Mouse (Mus musculus) urinary bladder, adult 18-20 months (tissue): ENCODE results near the gene C1qtnf1.

Experiments
- DNase-seq, 2 experiments: peaks; one replicate each; pipeline ENCODE4 v3.0.0; 2022; ENCODE audit warnings: low spot score in 2 of 2, mixed read lengths in 2 of 2

Gene C1qtnf1

GRCm38 (mm10) chr11:118410479-118410878 is 17.5 kb upstream of the C1qtnf1 start:
- DNase-seq = no peak

DNA sequence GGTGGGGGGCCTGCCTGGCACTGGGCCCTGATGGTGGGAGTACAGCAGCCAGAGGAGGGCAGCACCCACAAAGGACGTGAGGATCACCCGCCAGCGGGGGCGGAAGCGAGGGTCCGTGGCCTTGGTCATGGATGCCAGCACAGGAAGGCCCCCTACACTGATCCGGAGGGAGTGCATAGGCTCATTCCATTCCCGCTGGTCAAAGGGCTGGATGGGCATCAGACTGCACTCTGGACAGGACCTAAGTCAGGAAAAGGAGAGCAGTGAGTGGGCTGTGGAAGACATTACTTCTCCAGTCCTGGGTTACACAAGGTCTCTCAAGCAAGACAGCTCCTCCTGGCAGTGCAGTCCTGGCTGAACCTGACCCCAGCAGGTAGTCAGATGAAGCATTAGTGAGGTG is 16.7 kb upstream of the C1qtnf1 start:
- DNase-seq = no peak

DNA sequence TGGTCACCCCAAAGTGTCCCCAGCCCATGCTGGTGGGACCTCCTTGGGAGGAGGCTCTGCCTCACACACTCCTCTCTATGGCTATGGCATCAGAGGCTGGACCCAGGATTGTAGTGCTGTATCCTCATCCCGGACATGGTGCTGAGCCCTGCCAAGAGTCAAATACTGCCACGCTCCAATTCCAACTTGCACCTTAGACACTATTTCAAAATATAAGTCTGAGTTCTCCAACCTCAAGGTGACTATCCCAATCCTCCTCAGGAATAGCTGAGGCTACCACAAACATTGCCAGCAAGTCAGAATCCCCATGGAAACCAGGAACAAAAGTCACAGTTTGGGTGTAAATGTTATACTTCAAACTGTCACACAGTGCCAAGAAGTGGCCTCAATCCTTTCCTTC is 15.4 kb upstream of the C1qtnf1 start:
- no peak for DNase-seq

DNA sequence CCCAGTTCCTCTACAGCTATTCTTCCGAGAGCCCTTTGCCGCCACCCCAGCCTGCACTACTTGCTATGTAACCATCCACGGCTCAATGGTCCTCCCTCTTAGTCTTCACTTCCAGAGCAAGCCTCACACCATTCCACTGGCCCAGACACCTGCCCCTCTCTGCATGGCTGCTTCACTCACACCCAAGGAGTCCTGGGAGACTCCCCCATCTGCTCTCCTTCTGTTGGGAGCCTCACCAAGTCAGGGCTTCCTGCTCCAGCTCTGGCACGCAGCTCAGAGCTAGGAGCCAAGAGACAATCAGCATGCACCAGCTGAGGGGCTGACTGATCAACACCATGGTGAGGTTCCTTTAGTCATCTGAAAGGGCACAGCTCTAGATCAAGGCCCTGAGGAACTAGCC is 14.9 kb upstream of the C1qtnf1 start:
- DNase-seq = no peak

- DNase-seq = no peak
These were observed 13.7 kb upstream of the C1qtnf1 start for GRCm38 (mm10) chr11:118414270-118414669.

DNA sequence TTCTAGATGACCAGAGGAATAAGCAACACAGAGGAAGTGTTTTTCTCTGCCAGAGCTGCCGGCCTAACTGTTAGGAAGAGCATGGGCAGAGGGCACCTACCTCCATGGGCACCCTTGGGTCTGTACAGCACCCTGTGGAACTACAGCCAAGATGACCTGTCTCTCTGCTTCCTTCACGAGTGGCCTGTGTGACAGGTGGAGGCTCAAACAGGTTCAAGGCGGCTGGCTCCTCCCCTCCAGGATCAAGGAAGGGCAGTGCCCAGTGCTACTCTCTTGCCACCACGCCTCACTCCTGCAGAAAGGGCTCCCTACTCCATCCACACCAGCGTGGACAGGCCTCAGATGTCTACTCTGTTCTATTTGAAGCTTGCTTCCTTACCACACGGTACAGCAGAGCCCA is 12.4 kb upstream of the C1qtnf1 start:
- no peak for DNase-seq

DNA sequence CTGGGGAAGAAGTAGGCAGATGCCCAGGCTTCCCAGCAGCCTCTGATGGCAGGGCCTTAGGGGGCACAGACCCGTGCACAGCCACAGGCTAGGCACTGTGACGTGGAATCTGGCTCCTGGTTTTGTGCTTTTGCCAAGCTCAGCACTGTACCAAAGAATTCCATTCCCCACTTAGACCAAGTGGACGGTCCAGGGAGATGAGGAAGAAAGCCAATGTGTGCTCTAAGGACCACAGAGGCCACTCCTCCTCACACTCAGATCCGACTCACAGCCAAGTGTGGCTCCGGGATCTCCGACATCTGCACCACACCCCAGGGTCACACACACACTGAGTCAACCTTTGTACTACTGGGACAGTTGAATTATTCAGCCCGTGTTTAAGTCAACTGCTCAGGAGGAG is 12.0 kb upstream of the C1qtnf1 start:
- no peak for DNase-seq

GRCm38 (mm10) chr11:118417496-118417895 is 10.5 kb upstream of the C1qtnf1 start:
- no peak for DNase-seq

DNA sequence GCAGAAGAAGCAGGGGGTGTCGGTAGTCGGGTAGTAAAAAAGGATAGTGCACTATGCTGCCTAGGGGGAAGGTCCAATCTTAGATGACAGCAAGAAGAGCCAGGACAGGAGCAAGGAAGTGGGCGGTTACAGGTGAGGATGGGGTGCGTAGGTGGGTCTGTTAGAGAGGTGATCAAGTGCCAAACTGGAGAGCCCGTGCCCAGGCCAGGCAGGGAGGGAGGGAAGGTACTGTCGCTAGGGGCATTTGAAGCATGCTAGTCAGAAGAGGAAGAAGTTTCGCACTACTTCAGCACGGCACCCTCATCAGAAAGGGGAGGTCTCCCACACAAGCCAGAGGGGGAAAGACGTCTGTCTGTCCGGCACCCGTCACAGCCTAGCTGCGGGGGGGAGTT is 9.6 kb upstream of the C1qtnf1 start:
- DNase-seq = peak in 1 of 2 experiments; percentile 42

DNA sequence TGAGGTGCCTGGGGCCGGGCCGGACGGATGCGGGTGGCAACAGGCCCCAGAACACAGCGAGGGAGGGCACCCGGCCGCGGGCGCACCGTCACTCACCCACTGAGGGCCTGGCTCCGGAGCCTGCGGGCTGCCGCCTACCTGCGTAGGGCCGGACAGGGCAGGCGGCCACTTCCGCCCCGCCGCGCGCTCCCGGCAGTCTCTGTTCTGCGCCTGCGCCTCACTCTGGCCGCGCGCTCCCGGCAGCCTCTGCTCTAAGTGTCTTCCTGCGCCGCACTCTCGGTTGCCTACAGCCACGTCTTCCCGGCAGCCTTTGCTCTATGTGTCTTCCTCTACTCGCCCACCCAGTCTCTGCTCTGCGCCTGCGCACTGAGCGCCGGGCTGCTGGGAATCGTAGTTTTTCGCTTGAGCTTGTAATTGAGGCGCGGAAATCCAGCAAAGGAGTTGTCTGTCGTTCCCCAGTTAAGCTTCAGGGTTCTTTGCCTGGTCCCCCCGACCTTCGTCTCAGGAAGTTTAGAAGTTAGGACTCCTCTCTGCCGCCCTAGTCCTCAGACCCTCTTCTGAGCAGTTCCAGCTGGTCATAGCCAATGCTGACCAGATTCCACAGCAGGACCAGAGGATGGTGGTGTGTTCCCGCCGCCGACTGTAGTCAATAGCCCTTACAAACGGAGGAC is 9.0 kb upstream of the C1qtnf1 start, which contains the start of gene Cant1:
Cant1 (minus strand) TSS at position 253 of the 671 bp plus-strand sequence.
- peak; percentile 87 to 97 for DNase-seq

- no peak for DNase-seq
These were observed 7.7 kb upstream of the C1qtnf1 start for GRCm38 (mm10) chr11:118420261-118420660.

DNA sequence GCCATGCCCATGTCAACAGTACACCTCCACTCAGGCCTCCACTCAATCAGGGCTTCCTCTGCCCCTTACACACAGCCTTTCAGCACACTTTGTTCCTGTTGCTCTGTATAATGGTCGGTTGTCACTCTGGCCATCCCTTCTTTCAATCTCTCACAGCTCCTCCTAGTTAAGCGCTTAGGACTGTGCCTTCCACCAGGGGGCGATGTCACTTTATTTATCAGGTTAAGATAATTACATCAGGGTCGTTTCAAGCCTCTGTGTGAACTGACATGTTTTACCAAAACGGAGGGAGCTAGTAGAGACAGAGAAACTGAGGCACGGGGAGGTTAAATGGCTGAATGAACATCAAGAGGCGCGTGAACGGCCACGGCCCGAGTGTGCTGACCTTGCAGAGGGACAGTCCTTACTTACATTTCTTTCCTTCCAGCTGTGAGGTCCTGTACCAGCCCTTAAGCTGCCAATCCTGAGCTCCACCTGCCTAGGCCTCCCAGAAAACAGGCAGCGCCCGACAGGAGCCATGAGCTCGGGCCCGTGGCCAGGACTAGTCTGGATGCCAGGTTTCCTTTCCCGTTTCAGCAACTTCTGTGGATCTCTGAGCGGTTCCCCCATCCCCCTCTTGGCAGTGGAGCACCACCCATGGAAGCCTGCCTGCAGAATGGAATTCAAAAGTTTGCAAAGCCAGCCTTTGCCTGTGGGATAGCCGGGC is 4.6 kb upstream of the C1qtnf1 start:
- DNase-seq = peak in 1 of 2 experiments; percentile 75

DNA sequence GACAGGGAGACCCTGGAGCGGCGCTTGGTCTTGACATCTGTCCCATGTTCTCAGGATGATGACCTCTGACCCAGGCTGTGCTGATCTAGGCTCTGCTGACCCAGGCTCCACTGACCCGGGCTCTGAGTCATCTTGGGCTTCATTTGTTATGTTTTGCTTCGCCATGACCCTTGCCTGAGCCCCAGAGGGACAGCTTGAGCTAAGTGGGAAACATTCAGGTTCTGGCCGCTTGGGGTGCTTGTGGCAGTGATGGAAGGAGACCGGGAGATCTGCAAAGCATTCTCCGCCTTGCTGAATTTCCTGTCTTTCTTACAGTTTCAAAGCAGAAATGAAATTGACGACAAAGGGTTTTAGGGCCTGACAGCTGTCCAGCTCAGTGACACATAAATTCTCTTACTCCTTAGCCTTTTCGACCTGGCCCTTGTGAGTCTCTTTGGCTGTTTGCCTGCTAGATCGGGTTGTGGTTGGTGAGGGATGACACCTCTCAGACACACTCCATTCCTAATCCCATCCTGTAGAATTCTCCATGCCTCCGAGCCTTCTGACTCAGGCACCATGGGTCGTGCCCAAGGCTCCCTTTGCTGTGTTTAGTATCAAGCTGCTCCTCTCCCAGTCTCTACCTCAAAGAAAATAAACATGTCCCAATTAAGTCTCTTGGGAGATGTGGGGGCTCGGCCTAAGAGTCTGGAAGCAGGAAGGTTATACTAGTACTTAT is 3.2 kb upstream of the C1qtnf1 start:
- DNase-seq = no peak

- no peak for DNase-seq
These were observed 1.2 kb upstream of the C1qtnf1 start for GRCm38 (mm10) chr11:118426765-118427164.

- DNase-seq = no peak
These were observed 680 bp upstream of the C1qtnf1 start for GRCm38 (mm10) chr11:118427266-118427779.

GRCm38 (mm10) chr11:118428460-118428868 is 461 bp downstream of the C1qtnf1 start:
- no peak for DNase-seq

GRCm38 (mm10) chr11:118428944-118429709 is 1.1 kb downstream of the C1qtnf1 start:
- no peak for DNase-seq

GRCm38 (mm10) chr11:118430291-118430885 is 2.4 kb downstream of the C1qtnf1 start:
- no peak for DNase-seq

GRCm38 (mm10) chr11:118431100-118431948 is 3.3 kb downstream of the C1qtnf1 start:
- DNase-seq = no peak

DNA sequence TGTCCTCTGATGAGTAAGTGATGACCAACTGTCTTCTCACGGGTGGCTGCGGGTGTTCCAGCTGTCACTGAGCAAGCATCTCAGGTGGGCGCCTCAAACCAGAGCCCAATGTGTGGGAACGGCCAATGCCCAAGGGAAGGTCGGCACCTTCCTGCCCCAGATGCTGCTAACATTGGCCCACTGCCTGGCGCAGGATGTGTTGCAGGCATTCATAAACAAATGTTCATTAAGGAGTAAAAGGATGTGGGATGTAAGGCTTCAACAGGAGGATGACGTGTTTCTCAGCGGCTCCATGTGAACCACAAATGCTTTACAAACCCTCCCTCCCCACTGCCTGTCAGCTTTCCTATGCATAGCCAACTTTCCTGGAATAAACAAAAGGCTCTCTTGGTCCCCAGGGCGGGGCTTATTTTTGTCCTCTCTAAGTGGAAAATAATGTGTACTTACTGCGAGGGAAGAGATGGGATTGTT is 5.4 kb downstream of the C1qtnf1 start:
- no peak for DNase-seq
